Mouse (Mus musculus) forebrain, postnatal 0 days (tissue): ENCODE measurements at regions not wholly inside any gene's neighbourhood (a gene's known extent, or its start where the extent isn't known, plus 50 kb on each side); places are given as distances from the start of the nearest gene placed in this dataset.
"Not testable (repeated sequence)": the region's sequence is repeated elsewhere in the genome, so short reads cannot be mapped to it uniquely, and the experiment has no call there.

Experiments
- ATAC-seq: fragments of 200-750 bp; cut with Nextera tagmentation; 2 replicates; pipeline ENCODE4 v1.8.0; 2017; ENCODE audit warnings: mild to moderate bottlenecking, moderate library complexity
- DNase-seq: peaks from one replicate; pipeline ENCODE4 v3.0.0-alpha.2; 2015
- H3K27ac ChIP-seq: fragments of 300-500 bp; sonication (generic); 2 replicates; pipeline ENCODE4 v1.5.1; 2014; ENCODE audit warnings: low read depth, mild to moderate bottlenecking, antibody characterized with exemption, low read length, moderate library complexity, mixed read lengths
- H3K27me3 ChIP-seq: fragments of 300-500 bp; sonication (generic); 2 replicates; pipeline ENCODE4 v1.6.1; 2014; ENCODE audit warnings: mild to moderate bottlenecking, low read length, mixed read lengths; ENCODE audit not compliant: insufficient read depth
- H3K36me3 ChIP-seq: fragments of 300-500 bp; sonication (generic); 2 replicates; pipeline ENCODE4 v1.6.1; 2014; ENCODE audit warnings: mild to moderate bottlenecking, moderate library complexity; ENCODE audit not compliant: insufficient read depth
- H3K4me1 ChIP-seq: fragments of 300-500 bp; sonication (generic); 2 replicates; pipeline ENCODE4 v1.6.1; 2014; ENCODE audit warnings: antibody characterized with exemption; ENCODE audit not compliant: insufficient read depth
- H3K4me2 ChIP-seq: fragments of 300-500 bp; sonication (generic); 2 replicates; pipeline ENCODE4 v1.6.1; 2014; ENCODE audit warnings: low read depth, mild to moderate bottlenecking, moderate library complexity
- H3K4me3 ChIP-seq: fragments of 300-500 bp; sonication (generic); 2 replicates; pipeline ENCODE4 v1.5.1; 2014; ENCODE audit warnings: low read depth, low read length, mixed read lengths
- H3K9ac ChIP-seq: fragments of 300-500 bp; sonication (generic); 2 replicates; pipeline ENCODE4 v1.6.1; 2014; ENCODE audit warnings: mild to moderate bottlenecking
- H3K9me3 ChIP-seq: fragments of 300-500 bp; sonication (generic); 2 replicates; pipeline ENCODE4 v1.6.1; 2016; ENCODE audit warnings: low read length
- CTCF ChIP-seq: sonication (generic); IDR thresholded peaks from 2 replicates; pipeline ENCODE4 v1.5.1; 2016; ENCODE audit warnings: antibody characterized with exemption, control low read depth, low read depth
- WGBS: fragments of 180-500 bp; shearing (Covaris S2); extraction: QIAGEN DNeasy Blood & Tissue Kit; methylation state at CpG from one replicate; pipeline ENCODE4 v1.1.7; 2014; 5-methylcytosine and 5-hydroxymethylcytosine counted together

GRCm38 (mm10) chr8:7323067-7323675, 1337.9 kb downstream of the Efnb2 start:
- TF ChIP-seq CTCF = no peak
- Histone ChIP-seq H3K4me3 (no peak overlapping the region), H3K9me3 (no peaks in the 10 kb centered on the region), H3K4me1 (no peaks in the 10 kb centered on the region), H3K9ac (no peak overlapping the region), H3K36me3 (no peaks in the 10 kb centered on the region), H3K27ac (no peak overlapping the region), H3K4me2 (no peak overlapping the region), H3K27me3 (no peaks in the 10 kb centered on the region)
- 35% methylated on average over 3 of the region's 3 CpGs for WGBS
- no peak for DNase-seq
- ATAC-seq = no peak

DNA sequence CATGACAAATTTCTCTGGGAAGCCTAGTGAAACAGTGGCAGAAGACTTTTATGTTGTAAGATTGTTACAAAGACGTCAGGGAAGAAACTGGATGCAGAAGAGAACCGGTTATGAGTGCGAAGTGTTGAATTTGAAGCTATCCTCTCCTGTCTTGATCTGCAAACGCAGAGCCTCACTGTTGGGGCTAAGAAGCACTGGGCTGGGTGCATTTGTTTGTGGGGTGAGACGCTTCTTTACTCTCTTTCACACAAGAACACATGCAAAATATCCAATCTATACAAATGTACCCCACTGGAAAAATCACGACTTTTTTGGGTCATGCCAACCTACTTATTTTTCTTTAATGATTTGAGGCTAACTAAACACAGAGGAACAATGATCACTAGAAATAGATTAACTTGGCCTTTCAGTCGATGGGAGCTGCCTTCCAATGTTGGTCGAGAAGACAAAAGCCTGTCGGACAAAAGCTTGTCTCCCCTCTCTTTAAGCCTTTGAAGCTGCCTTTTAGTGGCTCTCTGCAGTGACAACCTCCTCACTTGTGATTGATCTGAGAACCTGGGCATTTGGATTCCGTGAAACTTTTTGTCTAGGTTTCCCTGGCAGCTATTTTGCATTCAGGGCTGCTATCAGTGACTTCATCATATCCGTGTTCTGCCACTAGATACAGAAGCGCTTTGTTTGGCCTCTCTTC, 1338.5 kb downstream of the Efnb2 start:
- Histone ChIP-seq H3K4me2 (no peak overlapping the region), H3K4me3 (no peak overlapping the region), H3K9me3 (no peaks in the 10 kb centered on the region), H3K9ac (no peak overlapping the region), H3K4me1 (no peaks in the 10 kb centered on the region), H3K27me3 (no peaks in the 10 kb centered on the region), H3K36me3 (no peaks in the 10 kb centered on the region), H3K27ac (no peak overlapping the region)
- ATAC-seq = 0 out of 2 replicates have a peak, but pooled peaks have one; percentile 32
- TF ChIP-seq CTCF = no peak
- 15% methylated on average over 12 of the region's 12 CpGs for WGBS
- DNase-seq = peak; percentile 25

GRCm38 (mm10) chr8:7316806-7317355, 1344.2 kb downstream of the Efnb2 start:
- Histone ChIP-seq H3K9me3 (no peaks in the 10 kb centered on the region), H3K9ac (no peak overlapping the region), H3K36me3 (no peaks in the 10 kb centered on the region), H3K27ac (no peak overlapping the region), H3K27me3 (no peaks in the 10 kb centered on the region), H3K4me3 (no peak overlapping the region), H3K4me1 (no peaks in the 10 kb centered on the region), H3K4me2 (no peak overlapping the region)
- 42% methylated on average over 4 of the region's 4 CpGs for WGBS
- ATAC-seq (no peak), DNase-seq (no peak)
- TF ChIP-seq CTCF = no peak

DNA sequence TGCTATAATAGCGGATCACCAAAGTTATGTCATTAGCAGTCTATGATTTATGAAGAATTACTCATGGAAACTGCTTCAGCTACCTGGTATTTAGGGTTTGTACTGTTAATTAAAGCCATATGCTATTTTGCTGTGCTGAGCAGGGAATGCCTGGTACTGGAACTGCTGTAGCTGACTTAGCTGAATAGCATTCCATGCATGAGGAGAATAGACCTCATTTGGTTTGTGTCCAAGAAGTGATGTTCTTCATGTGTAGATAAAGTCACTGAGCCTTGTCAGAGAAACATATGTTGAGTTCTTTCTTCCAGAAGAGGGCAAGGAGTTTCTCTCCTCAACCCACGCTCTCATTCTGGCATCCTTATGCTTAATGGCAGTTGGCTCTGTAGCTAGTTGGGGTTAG, 1351.8 kb downstream of the Efnb2 start:
- Histone ChIP-seq H3K36me3 (no peaks in the 10 kb centered on the region), H3K4me1 (no peaks in the 10 kb centered on the region), H3K9me3 (no peaks in the 10 kb centered on the region), H3K4me2 (no peak overlapping the region), H3K27me3 (no peaks in the 10 kb centered on the region), H3K9ac (no peak overlapping the region), H3K4me3 (no peak overlapping the region), H3K27ac (no peak overlapping the region)
- 89% methylated on average over 2 of the region's 2 CpGs for WGBS
- ATAC-seq (no peak), DNase-seq (no peak)
- TF ChIP-seq CTCF = no peak

DNA sequence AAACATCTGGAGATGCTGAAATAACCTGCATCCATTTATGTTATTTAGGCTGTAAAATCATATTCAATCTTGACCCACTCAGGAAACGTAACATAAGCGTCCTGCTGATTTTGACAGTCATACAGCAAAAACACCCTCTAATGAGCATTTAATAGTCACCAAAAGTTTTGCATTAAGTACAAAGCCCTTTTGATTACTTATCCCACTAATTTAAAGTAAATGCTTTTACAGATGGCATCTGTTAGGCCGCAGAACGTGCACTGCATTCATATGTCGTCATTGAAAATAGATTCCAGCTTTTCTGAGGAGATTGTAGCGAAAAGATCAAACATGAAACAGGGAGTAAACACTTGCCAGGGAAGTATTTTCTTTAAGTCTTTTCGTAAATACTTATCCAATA, 1371.7 kb downstream of the Efnb2 start:
- H3K27ac ChIP-seq = no peak overlapping the region
- no peak overlapping the region for H3K4me3 ChIP-seq
- TF ChIP-seq CTCF = no peak
- H3K4me2 ChIP-seq = no peak overlapping the region
- DNase-seq (peak; percentile 10), ATAC-seq (no peak)
- H3K9ac ChIP-seq = no peak overlapping the region
- no peaks in the 10 kb centered on the region for H3K4me1 ChIP-seq
- H3K36me3 ChIP-seq = no peaks in the 10 kb centered on the region
- WGBS = 30% methylated on average over 7 of the region's 7 CpGs
- H3K9me3 ChIP-seq = no peaks in the 10 kb centered on the region
- no peaks in the 10 kb centered on the region for H3K27me3 ChIP-seq

- Histone ChIP-seq H3K36me3 (no peaks in the 10 kb centered on the region), H3K4me1 (no peaks in the 10 kb centered on the region), H3K27me3 (no peaks in the 10 kb centered on the region), H3K9ac (no peak overlapping the region), H3K27ac (no peak overlapping the region), H3K9me3 (no peaks in the 10 kb centered on the region), H3K4me3 (no peak overlapping the region), H3K4me2 (no peak overlapping the region)
- no peak for ATAC-seq
- TF ChIP-seq CTCF = no peak
- 92% methylated on average over 1 of the region's 1 CpGs for WGBS
- DNase-seq = no peak
Observed at GRCm38 (mm10) chr8:7286581-7286980, 1374.5 kb downstream of the Efnb2 start.

DNA sequence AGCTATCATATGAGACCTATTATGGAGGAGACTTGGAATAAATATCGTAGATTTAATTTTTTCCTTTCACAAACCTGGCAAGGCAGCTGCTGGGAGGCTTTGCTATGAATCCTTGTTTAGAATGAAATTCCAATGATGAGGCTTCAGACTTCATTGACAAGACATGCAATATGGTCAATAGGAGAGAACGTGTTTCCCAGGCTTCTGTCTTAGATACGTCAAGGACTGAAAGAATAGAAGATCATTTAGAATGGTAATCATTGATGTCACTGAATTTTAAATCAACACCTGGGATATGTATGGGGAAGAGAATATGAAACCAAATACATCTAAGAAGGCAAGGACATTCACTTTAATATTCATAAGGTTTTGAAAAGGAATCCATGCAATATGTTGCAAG, 1393.6 kb downstream of the Efnb2 start:
- Histone ChIP-seq H3K9ac (no peak overlapping the region), H3K27ac (no peak overlapping the region), H3K9me3 (no peaks in the 10 kb centered on the region), H3K4me1 (no peaks in the 10 kb centered on the region), H3K4me2 (no peak overlapping the region), H3K27me3 (no peaks in the 10 kb centered on the region), H3K36me3 (no peaks in the 10 kb centered on the region), H3K4me3 (no peak overlapping the region)
- ATAC-seq (no peak), DNase-seq (no peak)
- WGBS = 42% methylated on average over 3 of the region's 3 CpGs
- no peak for TF ChIP-seq CTCF

DNA sequence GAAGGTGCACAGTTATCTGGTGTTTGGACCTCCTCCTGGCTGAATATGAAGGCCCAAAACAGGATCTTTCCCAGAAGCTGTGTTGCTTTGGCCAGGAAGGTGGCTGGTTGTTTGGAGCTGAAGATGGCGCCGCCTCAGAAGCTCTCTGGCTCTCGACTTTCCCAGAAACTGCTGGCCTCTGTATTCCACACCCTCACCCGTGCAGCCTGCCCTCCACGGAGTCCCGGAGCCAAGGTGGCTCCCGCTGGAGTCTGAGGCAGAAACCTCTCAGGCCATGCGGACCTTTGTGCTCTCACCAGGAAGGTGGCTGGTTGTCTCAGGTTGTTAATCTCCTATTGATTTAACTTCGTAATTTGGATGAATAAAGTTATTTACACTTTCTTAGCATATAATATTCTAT, 1406.7 kb downstream of the Efnb2 start:
- H3K9me3 ChIP-seq, DNase-seq, H3K27me3 ChIP-seq, H3K4me1 ChIP-seq, H3K27ac ChIP-seq, H3K9ac ChIP-seq, H3K36me3 ChIP-seq, H3K4me2 ChIP-seq, H3K4me3 ChIP-seq, ATAC-seq: not testable (repeated sequence)
- 93% methylated on average over 9 of the region's 9 CpGs for WGBS
